Mouse (Mus musculus) CD4-positive helper T cell, adult 2 months (primary cell): Measurements from ENCODE around the gene 1700013G24Rik.

Experiments
- DNase-seq: peaks from one replicate; pipeline ENCODE4 v3.0.0-alpha.2; 2012; ENCODE audit warnings: low read depth, missing footprints, low spot score

1700013G24Rik gene

DNA sequence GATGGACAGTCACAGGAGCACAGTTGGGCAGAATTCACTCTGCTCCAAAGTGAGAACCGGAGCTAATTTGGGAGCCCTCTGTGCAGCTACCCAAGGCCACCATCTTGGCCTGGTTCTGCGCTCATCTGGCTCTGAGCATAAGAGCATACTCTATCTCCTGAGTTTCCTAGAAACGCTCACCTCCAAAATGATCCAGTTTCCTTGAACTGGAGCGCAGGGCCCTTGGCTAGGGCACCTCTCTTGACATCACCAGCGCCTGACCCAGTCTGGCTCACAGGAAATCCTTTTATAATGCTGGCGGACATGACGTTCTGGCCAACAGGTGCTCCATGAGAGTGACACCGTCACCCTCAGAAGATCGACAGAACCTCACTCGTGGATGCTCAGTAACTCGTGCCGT, 3.5 kb downstream of the 1700013G24Rik start:
- DNase-seq, result no peak

DNA sequence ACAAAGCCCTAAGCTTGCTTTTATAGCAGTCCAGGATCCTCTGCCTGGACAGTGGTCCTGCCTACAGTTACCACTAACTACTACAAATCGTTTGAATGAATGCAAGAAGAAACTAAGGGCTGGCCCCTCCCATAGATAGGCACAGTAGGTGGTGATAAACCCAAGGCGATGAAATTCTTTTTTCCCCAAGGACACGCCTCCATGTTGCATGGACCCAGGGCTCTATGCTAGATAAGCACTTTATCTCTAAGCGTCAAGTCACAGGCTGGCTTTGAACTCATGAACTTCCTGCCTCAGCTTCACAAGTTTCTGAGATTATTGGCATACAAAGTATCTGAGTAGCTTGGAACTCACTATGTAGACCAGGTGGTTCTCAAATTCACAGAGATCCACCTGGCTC, 4.2 kb downstream of the 1700013G24Rik start:
- no peak for DNase-seq

GRCm38 (mm10) chr4:137458310-137458709, 5.2 kb downstream of the 1700013G24Rik start:
- no peak for DNase-seq

DNA sequence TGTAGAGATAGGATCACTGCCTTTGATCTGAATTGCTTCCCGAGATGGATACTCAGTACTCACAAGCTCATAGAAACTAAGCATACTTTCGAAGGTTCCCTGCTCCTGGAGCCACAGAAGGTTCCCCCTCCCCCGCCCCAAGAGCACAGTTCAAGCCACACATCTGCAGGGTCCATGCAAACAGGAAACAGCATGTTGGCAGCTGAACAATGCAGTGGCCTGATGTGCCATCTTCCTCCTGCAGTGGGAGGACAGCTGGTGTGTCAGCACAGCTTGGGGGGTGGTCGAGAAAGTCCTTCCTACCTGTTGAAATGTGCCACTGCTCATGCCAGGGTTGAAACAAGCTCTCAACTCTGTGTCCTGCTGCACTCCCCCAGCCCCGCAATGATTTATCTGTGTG, 5.8 kb downstream of the 1700013G24Rik start:
- DNase-seq, result no peak

DNA sequence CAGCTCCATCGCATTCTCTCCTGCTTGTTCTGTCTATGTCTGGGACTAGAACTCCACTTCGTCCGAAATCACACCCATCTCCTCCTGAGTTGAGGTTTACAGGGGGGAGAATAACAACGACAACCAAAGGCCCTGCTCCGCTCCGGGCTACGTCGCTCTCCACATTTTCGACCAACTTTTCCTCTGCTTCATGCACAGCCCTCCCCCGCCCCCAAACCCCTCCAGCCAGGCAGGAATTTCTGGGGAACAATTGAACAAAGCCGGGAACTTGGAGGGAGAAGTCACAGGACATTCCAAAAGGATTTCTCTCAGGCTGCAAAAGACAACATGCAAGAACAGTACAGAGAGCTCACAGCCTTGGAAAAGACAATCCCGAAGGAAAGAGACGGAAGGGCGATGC, 7.6 kb downstream of the 1700013G24Rik start:
- DNase-seq, result no peak

DNA sequence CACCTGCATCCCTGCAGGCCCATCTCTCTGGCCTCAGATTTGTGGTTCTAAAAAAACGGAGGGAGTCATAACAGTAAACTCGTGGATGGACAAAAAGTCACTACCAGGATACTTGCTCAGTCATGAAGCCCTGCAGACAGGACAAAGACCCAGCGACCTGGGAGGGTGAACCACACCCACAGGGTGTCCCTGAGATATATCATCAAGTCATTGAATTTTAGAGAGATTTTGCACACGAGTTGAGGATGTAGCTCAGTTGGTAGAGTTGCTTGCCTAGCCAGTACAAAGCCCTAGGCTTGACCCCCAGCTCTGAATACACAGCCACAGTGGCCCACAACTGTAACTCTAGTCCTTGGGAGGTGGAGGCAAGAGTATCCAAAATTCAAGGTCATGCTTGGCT, 8.1 kb downstream of the 1700013G24Rik start:
- DNase-seq, result no peak

DNA sequence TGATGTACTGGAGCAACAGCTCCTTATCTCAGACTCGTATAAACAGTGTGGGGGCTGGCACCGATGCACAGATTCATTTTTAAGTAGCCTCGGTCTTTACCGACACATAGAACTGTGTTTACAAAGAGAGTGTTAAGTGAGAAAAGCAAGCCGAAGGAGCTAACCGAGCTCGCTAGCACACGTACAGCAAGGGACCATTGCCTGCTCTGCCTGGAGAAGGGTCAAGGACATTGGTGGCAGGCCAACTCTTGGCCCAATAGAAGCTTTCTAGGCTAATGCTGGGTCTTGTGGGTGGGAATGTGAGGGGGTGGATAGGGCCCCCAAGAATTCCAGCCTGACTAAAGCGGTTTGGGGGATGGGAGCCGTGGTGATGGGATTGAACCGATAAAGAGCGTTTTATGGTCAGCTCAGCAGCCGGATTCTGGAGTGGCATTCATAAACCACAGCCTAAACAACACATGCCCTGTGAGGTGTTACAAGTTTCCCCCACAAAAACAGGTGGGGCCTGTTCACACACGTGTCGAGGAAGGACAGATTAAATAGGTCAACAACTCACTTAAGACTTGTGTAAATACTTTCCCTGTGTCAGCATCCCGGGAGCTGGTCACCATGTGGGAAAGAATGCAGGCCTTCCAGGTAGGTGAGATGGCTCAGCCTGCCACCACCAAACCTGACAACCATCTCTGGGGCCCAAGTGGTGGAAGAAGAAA, 9.1 kb downstream of the 1700013G24Rik start:
- no peak for DNase-seq

DNA sequence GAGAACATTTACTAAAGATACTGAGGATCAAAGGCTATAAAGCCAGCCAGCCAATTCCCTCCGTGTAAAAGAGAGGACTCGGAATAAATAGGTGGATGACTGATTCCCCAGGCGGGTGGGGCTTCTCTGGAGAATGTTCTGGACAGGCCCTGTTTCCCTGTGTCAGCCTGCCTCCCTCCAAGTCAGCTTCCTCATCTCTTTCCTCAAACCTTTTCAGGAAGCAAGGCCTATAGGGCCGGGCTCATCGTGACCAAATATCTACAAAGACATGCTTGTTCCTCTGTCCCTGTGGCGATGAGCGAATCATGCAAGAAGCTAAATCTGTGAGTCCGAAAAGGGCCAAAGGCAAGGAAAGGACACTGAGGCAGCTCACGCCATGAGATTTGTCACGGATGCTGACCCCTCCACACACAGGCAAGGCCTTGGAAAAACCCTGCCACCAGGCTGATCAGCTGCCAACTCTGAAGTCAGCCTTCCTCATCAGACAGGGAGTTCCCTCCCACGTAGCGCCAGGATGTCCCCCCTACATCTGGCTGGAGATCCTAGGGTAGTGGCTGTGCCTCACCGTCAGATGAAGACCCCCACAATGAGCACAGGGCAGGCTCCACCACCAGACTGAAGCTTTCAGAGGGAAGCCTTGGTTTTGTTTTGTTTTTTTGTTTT, 12.2 kb downstream of the 1700013G24Rik start:
- no peak for DNase-seq

DNA sequence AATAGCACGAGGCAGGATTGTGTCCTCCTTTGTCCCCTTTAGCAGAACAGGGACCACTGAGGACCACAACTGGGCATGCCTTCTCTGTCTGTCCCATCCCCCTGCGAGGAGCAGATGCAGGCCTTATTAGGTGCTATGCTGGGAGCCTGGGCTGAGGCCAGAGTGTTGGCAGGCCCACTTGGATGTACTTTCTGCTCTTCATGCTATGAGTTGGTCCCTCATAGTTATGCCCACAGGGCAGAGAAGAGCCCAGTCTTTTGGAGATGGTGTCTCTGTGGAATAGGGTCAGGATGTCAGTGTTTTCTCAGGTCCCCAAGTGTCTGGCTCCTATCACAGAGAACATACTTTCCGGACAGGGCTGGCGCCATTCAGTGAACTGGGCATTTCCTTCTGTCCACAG, 13.9 kb downstream of the 1700013G24Rik start:
- no peak for DNase-seq

GRCm38 (mm10) chr4:137467525-137467924, 14.4 kb downstream of the 1700013G24Rik start:
- DNase-seq, result no peak

DNA sequence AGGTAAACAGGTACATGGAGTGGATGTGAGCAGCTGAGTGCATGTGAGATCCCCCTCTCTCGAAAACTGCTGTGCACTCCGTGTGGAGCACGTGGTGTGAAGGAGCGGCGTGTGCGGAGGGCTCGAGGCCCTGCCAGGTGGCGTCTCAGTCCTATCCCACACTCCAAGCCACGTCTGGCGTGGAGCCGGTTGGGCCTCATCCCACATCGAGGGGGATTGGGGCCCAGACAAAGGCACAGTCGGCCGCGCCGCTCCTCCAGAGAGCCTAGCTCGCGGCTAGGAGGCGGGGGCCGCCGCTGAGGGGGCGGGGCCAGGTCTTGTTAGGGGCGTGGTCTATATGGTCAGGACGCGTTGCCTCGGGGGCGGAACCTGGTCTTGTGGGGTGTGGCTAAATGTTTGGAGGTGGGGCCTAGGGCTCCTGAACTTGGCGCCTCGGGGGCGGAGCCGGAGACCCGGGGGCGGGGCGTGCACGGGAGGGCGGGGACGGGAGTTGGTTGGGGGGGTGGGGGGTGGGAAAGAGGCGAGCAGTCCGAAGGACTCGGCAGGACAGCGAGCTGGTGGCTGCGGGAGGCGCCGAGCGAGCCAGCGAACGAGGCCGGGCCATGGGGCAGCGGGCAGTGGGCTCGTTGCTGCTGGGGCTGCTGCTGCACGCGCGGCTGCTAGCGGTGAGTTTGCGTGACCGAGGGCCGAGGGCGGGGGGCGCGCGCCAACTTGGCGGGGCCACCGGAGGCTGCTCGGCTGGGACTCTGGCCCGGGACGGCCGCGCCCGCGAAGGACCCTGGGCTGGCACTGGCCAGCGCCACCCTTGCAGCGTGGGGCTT, 15.4 kb downstream of the 1700013G24Rik start, which contains the start of gene Hspg2:
Gene Hspg2, plus strand, starts transcription at position 510 of the 821 bp plus-strand sequence.
- peak; percentile 80 for DNase-seq

GRCm38 (mm10) chr4:137469081-137469844, 16.2 kb downstream of the 1700013G24Rik start:
- DNase-seq, result no peak

DNA sequence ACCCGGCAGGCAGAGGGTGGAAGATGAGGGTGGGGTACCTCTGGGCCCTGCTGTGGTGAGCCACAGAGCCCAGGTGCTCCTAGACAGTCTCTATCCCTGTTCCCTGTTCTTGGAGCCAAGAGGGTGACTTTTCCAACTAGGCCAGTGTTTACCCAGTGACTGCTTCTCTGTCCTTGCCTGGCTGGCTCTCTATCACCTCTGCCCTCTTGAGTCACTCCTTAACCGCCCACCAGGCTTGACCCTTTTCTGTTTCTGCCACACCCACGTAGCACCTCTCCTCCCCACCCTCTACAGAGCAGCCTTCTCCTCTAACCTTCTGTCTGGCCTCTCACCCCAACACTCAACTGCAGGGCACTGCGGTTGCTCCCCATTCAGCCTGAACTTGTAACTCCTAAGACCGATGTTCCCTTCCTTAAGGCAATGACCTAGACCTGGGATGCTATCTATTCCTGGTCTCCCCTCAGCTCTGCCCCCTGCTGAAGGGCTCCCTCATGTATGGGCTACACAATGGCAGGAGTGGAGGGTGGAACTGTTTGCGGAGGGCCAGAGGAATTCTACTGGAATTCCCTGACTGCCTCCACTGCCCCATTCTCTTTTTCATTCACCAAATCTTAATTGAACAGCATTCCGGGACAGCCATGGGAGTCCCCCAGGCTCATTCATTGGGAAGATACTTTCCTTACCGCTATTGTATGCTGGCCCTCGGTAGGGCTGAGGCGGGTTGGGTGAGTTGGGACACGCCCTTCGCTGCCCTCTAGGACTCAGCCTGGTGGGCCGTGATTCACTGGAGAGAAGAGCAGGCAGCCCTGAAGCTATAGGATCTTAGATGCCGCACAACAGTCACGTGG, 17.0 kb downstream of the 1700013G24Rik start:
- DNase-seq, result no peak

DNA sequence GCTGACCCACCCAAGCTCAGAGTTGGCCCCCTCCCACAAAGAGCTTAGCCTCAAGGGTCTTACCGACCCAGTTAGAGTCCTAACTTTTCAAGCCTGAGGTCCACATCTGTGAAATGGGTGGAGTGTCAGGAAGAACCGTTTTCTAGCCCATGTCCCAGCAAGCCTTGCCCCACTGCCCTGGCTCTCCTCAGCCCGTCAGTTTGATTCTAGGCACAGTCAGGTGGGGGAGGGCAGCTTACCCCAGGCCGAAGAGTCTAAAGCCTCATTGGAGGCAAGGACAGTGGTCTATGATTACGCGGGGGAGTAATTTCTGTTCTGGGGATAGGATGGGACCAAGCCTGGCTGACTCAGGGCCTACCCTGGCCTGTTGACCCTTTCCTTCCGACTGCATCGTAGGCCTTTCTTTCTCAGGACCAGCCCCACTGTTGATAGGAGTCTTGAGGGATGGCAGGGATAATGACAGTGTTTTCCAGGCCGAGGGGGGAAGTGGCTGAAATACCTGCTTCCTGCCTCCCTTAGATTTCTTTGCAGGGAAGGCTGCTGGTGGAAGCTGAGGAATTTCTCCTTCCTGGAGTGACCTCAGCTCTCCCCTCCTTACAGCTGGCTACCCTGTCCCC, 17.7 kb downstream of the 1700013G24Rik start:
- no peak for DNase-seq

- DNase-seq, result no peak
Observed at GRCm38 (mm10) chr4:137471326-137471725, 18.2 kb downstream of the 1700013G24Rik start.

DNA sequence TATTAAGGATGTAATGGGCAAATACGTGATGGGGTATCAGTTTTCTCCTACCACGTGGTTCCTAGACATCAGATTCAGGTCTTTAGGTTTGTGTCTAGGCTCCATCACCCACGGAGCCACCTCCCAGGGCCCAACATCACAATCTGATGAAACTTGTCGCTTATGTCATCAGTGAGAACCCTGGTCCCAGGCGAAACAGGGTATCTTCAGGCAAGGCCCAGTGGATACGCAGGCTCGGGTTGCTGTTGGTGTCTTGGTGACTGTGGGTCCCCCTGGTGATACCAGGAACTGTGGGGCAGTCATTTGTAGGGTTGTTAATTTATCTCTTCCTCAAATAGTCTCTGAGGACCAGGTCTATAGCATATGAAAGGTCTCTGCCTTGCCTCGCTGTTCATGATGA, 20.2 kb downstream of the 1700013G24Rik start:
- DNase-seq, result no peak

GRCm38 (mm10) chr4:137473701-137474388, 20.8 kb downstream of the 1700013G24Rik start:
- no peak for DNase-seq

GRCm38 (mm10) chr4:137474694-137475093, 21.6 kb downstream of the 1700013G24Rik start:
- DNase-seq, result no peak

DNA sequence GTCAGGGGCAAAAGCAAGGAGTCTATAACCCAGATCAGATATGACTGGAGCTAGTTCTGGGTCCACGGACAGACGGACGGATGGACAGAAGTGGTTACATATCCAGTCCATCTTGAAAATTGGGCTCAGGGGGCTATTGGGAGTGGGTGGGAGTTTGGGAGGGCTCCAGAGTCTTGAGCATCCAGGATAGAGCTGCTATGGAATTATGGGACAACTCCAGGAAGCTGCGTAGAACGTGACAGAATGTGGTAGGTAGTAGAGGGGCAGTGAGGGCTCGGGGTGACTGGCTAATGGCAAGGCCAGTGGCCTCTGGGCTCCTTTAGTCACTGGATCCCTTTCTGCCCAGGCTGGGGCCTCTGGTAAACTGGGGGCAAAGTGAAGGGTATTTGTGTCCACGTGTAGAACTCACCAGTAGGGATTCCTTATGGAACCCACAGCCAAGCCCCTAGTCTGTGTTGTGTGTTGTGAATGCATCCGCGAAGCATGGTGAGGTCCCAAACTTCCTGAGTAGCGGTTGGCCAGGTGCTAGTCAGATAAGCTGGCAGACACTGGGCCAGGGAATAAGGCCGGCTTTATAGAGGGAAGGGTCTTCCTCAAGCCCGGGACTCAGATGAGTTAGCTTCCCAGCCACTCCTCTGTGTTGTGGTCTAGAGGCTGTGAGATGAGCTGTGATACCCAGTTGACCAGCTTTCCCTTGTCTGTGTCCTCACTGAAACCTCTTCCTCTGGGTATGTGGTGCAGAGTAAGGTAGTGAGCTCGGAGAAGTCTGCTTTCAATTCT, 22.4 kb downstream of the 1700013G24Rik start:
- DNase-seq, result no peak
